Mouse (Mus musculus): ENCODE measurements around the gene Cdh18.
"Not testable (repeated sequence)": the region's sequence is repeated elsewhere in the genome, so short reads cannot be mapped to it uniquely, and the experiment has no call there.

Gene Cdh18

GRCm38 (mm10) chr15:23036208-23037065 lies 487.6 kb downstream of the Cdh18 start:
- H3K27me3 ChIP-seq (ENCODE audit: control insufficient read depth, insufficient read depth, low read length, poor library complexity, severe bottlenecking), result no peaks in the 10 kb centered on the region
- H3K36me3 ChIP-seq (ENCODE audit: control insufficient read depth, insufficient read depth, low read length, poor library complexity, severe bottlenecking), result no peaks in the 10 kb centered on the region
- DNase-seq (ENCODE audit: low read depth, low spot score), result no peak

- Histone ChIP-seq H3K27me3 (ENCODE audit: control insufficient read depth, insufficient read depth, low read length, poor library complexity, severe bottlenecking) (no peaks in the 10 kb centered on the region), H3K36me3 (ENCODE audit: control insufficient read depth, insufficient read depth, low read length, poor library complexity, severe bottlenecking) (no peaks in the 10 kb centered on the region)
- no peak for DNase-seq (ENCODE audit: low read depth, low spot score)
Observed at GRCm38 (mm10) chr15:23037561-23037960, 488.7 kb downstream of the Cdh18 start.

GRCm38 (mm10) chr15:23046127-23046785 lies 497.4 kb downstream of the Cdh18 start:
- no peaks in the 10 kb centered on the region for H3K27me3 ChIP-seq (ENCODE audit: control insufficient read depth, insufficient read depth, low read length, poor library complexity, severe bottlenecking)
- no peaks in the 10 kb centered on the region for H3K36me3 ChIP-seq (ENCODE audit: control insufficient read depth, insufficient read depth, low read length, poor library complexity, severe bottlenecking)
- DNase-seq (ENCODE audit: low read depth, low spot score), result no peak

DNA sequence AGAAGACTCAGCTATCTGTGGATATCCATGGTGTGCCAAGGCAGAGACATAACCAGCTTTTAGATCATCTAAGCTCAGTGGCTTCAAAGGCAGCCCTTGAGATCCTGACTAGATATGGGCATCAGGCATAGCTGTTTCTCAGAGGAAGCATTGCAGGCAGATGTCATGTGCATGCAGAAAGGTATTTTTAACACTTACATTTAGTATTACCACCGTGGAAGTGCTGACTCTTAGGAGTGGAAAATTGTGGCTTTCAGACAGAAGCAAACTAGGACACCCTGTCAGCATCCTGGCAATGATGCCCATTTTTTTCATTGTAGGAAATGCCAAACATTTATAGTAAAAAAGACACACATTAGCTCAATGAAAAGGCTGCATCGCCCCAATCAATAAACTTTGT lies 503.2 kb downstream of the Cdh18 start:
- Histone ChIP-seq H3K27me3 (ENCODE audit: control insufficient read depth, insufficient read depth, low read length, poor library complexity, severe bottlenecking) (no peaks in the 10 kb centered on the region), H3K36me3 (ENCODE audit: control insufficient read depth, insufficient read depth, low read length, poor library complexity, severe bottlenecking) (no peaks in the 10 kb centered on the region)
- no peak for DNase-seq (ENCODE audit: low read depth, low spot score)

- not testable (repeated sequence) for H3K36me3 ChIP-seq (ENCODE audit: control insufficient read depth, insufficient read depth, low read length, poor library complexity, severe bottlenecking); H3K27me3 ChIP-seq (ENCODE audit: control insufficient read depth, insufficient read depth, low read length, poor library complexity, severe bottlenecking); DNase-seq (ENCODE audit: low read depth, low spot score)
Observed at GRCm38 (mm10) chr15:23085326-23085725, 536.5 kb downstream of the Cdh18 start.

DNA sequence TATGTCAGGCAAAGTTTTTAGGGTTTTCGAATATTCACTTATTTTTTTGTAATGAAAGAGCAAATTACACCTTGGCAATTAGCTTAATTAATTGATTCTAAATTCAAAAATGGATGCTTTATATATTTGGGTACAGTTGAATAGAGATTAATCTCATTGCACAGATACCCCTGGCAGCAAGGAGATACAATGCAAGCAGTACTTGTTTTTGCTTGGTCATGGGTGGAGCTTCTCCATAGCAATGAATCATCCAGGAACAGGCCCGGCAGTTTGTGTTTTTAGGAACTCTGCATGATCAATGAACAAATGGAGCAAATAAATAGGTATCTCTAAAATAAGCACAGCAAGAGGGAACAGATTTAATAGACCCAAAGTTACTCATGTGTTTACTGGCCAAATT lies 538.7 kb downstream of the Cdh18 start:
- DNase-seq (ENCODE audit: low read depth, low spot score), result no peak
- Histone ChIP-seq H3K27me3 (ENCODE audit: control insufficient read depth, insufficient read depth, low read length, poor library complexity, severe bottlenecking) (no peaks in the 10 kb centered on the region), H3K36me3 (ENCODE audit: control insufficient read depth, insufficient read depth, low read length, poor library complexity, severe bottlenecking) (no peaks in the 10 kb centered on the region)

- DNase-seq (ENCODE audit: low read depth, low spot score), result no peak
- no peaks in the 10 kb centered on the region for H3K27me3 ChIP-seq (ENCODE audit: control insufficient read depth, insufficient read depth, low read length, poor library complexity, severe bottlenecking)
- no peaks in the 10 kb centered on the region for H3K36me3 ChIP-seq (ENCODE audit: control insufficient read depth, insufficient read depth, low read length, poor library complexity, severe bottlenecking)
Observed at GRCm38 (mm10) chr15:23096601-23097000, 547.8 kb downstream of the Cdh18 start.

DNA sequence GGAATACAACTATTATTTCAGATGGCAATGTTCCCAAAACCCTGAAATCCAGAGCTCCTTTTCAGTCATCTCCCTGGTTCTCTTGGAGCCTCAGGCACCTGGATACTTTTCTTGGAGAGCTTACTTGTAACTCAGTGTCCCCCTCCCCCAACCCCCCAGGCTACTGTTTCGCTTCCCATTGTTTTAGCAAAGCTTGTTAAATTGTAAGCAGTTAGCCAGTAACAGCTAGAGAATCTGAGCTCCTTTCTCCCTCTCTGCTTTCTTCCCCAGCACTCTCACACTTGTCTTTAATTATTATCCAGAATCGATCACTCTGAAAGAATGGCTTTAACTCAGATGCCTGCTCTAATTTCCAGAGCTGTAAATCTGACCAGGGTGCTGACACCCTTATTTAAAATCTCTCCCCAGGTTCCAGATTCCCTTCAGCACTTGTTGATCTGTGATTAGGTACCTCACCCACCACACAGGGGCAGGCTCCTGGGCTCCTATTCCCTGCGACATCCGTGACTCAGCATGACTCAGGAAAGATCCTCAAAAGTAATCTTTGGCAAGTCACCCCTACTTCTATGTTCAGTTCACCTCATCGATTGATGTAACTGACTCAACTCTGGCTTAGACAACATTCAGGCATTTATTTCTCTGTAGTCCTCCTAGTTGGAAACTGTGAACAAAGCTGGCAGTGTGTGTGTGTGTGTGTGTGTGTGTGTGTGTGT lies 556.0 kb downstream of the Cdh18 start:
- Histone ChIP-seq H3K36me3 (ENCODE audit: control insufficient read depth, insufficient read depth, low read length, poor library complexity, severe bottlenecking) (no peaks in the 10 kb centered on the region), H3K27me3 (ENCODE audit: control insufficient read depth, insufficient read depth, low read length, poor library complexity, severe bottlenecking) (no peaks in the 10 kb centered on the region)
- DNase-seq (ENCODE audit: low read depth, low spot score), result no peak

GRCm38 (mm10) chr15:23134950-23135715 lies 586.3 kb downstream of the Cdh18 start:
- Histone ChIP-seq H3K36me3 (ENCODE audit: control insufficient read depth, insufficient read depth, low read length, poor library complexity, severe bottlenecking) (no peaks in the 10 kb centered on the region), H3K27me3 (ENCODE audit: control insufficient read depth, insufficient read depth, low read length, poor library complexity, severe bottlenecking) (no peaks in the 10 kb centered on the region)
- DNase-seq (ENCODE audit: low read depth, low spot score), result no peak

DNA sequence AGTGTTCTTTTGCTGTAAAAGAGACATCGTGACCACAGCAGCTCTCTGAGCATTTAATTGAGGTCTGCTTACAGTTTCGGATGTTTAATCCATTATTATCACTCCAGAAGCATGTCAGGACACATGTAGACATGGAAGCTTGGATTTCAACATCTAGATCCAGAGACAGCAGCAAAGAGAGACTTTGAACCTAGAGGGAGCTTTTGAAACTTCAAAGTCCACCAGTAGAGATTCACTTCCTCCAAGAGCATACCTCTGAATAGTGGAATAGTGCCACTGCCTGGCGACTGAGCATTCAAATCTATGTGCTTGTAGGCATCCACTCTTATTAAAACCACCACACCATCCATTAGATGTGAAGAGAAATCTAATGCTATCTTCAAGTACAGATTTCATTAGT lies 588.1 kb downstream of the Cdh18 start:
- Histone ChIP-seq H3K27me3 (ENCODE audit: control insufficient read depth, insufficient read depth, low read length, poor library complexity, severe bottlenecking) (no peaks in the 10 kb centered on the region), H3K36me3 (ENCODE audit: control insufficient read depth, insufficient read depth, low read length, poor library complexity, severe bottlenecking) (no peaks in the 10 kb centered on the region)
- no peak for DNase-seq (ENCODE audit: low read depth, low spot score)

DNA sequence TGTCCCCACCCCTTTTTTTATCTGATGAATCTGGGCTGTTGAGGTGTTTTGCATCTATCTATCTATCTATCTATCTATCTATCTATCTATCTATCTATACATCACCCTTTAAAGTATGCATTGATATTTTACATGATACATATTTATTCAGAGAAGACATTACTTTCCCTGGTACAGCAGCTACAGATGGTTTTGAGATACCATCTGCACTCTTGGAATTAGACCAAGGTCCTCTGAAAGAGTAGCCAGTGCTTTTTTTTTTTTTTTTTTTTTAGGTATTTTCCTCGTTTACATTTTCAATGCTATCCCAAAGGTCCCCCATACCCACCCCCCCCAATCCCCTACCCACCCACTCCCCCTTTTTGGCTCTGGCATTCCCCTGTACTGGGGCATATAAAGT lies 594.1 kb downstream of the Cdh18 start:
- not testable (repeated sequence) for H3K27me3 ChIP-seq (ENCODE audit: control insufficient read depth, insufficient read depth, low read length, poor library complexity, severe bottlenecking); H3K36me3 ChIP-seq (ENCODE audit: control insufficient read depth, insufficient read depth, low read length, poor library complexity, severe bottlenecking); DNase-seq (ENCODE audit: low read depth, low spot score)

DNA sequence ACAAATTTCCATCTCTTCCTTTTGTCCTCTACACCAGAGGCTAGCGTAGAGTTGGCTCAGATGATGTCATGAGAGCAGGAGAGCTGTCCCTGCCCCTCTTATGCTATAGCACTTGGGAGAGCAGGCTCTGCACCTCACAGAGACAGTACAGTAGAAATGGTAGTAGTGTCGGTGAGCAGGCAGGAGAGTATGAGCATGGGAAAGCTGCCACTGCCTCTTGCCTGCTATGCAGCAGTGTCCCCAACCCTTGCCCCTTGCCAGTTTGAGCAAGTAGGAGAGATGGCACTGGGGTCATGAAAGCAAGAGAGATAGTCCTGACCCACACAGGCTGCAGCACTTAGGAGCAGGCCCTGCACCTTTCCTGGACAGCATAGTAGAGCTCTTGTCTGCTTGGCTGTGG lies 607.1 kb downstream of the Cdh18 start:
- no peaks in the 10 kb centered on the region for H3K27me3 ChIP-seq (ENCODE audit: control insufficient read depth, insufficient read depth, low read length, poor library complexity, severe bottlenecking)

DNA sequence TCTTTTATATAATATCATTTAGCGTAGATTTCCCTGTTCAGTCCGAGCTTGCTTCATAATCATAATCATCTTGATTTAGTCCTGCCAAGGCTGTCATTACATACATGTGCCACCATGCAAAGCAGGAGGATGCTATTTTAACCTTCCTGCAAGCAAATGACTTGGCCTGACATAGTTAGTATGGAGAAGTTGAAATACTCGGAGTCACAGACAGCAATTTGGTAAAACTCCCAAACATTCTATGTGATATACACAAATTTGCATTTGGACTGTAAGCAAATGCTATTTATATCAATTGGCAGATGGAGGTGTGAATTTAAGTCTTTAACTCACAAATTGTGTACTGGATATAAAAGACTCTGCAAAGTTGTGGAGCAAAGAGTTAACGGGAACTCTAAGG lies 616.0 kb downstream of the Cdh18 start:
- no peaks in the 10 kb centered on the region for H3K36me3 ChIP-seq (ENCODE audit: control insufficient read depth, insufficient read depth, low read length, poor library complexity, severe bottlenecking)
- DNase-seq (ENCODE audit: low read depth, low spot score), result no peak
- H3K27me3 ChIP-seq (ENCODE audit: control insufficient read depth, insufficient read depth, low read length, poor library complexity, severe bottlenecking), result no peaks in the 10 kb centered on the region

More for the DNA sequence above, 607.1 kb downstream of the Cdh18 start:
- H3K36me3 ChIP-seq (ENCODE audit: control insufficient read depth, insufficient read depth, low read length, poor library complexity, severe bottlenecking), result no peaks in the 10 kb centered on the region
- no peak for DNase-seq (ENCODE audit: low read depth, low spot score)

DNA sequence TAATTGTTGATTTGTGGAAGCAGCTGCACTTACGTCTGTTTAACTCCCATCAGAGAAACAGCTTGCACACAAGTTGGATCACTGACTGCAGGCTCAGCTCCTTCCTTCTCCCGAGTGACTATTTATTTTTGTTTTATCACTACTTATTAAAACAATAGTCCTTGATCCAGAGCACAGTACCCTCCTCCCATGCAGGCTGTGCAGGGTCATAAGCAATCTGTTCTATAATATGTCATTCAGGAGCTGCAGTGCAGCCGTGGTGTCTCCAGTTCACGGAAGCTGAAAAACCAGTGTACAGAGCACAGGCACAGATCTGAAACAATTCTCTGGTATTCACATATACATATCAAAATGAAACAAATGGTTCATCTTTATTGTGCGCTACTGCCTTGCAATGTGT lies 625.8 kb downstream of the Cdh18 start:
- no peaks in the 10 kb centered on the region for H3K36me3 ChIP-seq (ENCODE audit: control insufficient read depth, insufficient read depth, low read length, poor library complexity, severe bottlenecking)
- DNase-seq (ENCODE audit: low read depth, low spot score), result no peak
- no peaks in the 10 kb centered on the region for H3K27me3 ChIP-seq (ENCODE audit: control insufficient read depth, insufficient read depth, low read length, poor library complexity, severe bottlenecking)
